Mouse (Mus musculus): ENCODE results near the gene Znhit3. TPM values are rescaled to one million over a fixed set of nuclear protein-coding genes. Genes with fewer than 3 reads are reported as not detected.

Gene Znhit3
- polyA plus RNA-seq, 1 experiment, result 11.0 TPM

- Histone ChIP-seq H3K4me1 (ENCODE audit: control insufficient read depth, insufficient read depth, low read length) (no peaks in the 10 kb centered on the region), H3K4me3 (ENCODE audit: insufficient read depth, low read depth, low read length) (no peak overlapping the region), H3K27ac (ENCODE audit: insufficient read depth, low read depth, low read length) (no peak overlapping the region), H3K27me3 (replicated peaks; ENCODE audit: control insufficient read depth, insufficient read depth, low read length) (no peaks in the 10 kb centered on the region), H3K36me3 (ENCODE audit: control insufficient read depth, insufficient read depth, low read length) (no peaks in the 10 kb centered on the region)
- 16% methylated on average over 6 of the region's 6 CpGs for WGBS
- TF ChIP-seq CTCF (conservative IDR thresholded peaks at IDR 0.05; ENCODE audit: insufficient read depth, insufficient read length, low read depth, low read length), result no peak; the same call in 1 of the 2 replicates
- TF ChIP-seq POLR2A (IDR thresholded peaks at IDR 0.05; ENCODE audit: low read depth, low read length), result no peak
- no peak for DNase-seq
Measured at GRCm38 (mm10) chr11:84932261-84932660, 16.1 kb upstream of the Znhit3 start.

- TF ChIP-seq CTCF (conservative IDR thresholded peaks at IDR 0.05; ENCODE audit: insufficient read depth, insufficient read length, low read depth, low read length) (no peak), POLR2A (IDR thresholded peaks at IDR 0.05; ENCODE audit: low read depth, low read length) (no peak)
- Histone ChIP-seq H3K36me3 (ENCODE audit: control insufficient read depth, insufficient read depth, low read length) (no peaks in the 10 kb centered on the region), H3K27me3 (replicated peaks; ENCODE audit: control insufficient read depth, insufficient read depth, low read length) (no peaks in the 10 kb centered on the region), H3K4me3 (ENCODE audit: insufficient read depth, low read depth, low read length) (no peak overlapping the region), H3K27ac (ENCODE audit: insufficient read depth, low read depth, low read length) (no peak overlapping the region), H3K4me1 (ENCODE audit: control insufficient read depth, insufficient read depth, low read length) (peaks cover 3% of the 10 kb centered on the region; the same call in 1 of the 2 replicates)
- WGBS, result 85% methylated on average over 8 of the region's 8 CpGs
- no peak for DNase-seq
Measured at GRCm38 (mm10) chr11:84920981-84921380, 4.8 kb upstream of the Znhit3 start.

- 61% methylated on average over 7 of the region's 7 CpGs for WGBS
Measured at GRCm38 (mm10) chr11:84919951-84920350, 3.8 kb upstream of the Znhit3 start.

GRCm38 (mm10) chr11:84919276-84919675 lies 3.1 kb upstream of the Znhit3 start:
- H3K4me1 ChIP-seq (ENCODE audit: control insufficient read depth, insufficient read depth, low read length), result peaks cover 3% of the 10 kb centered on the region; the same call in 1 of the 2 replicates
- H3K27me3 ChIP-seq (replicated peaks; ENCODE audit: control insufficient read depth, insufficient read depth, low read length), result no peaks in the 10 kb centered on the region
- 24% methylated on average over 3 of the region's 3 CpGs for WGBS
- no peak overlapping the region for H3K27ac ChIP-seq (ENCODE audit: insufficient read depth, low read depth, low read length)
- no peaks in the 10 kb centered on the region for H3K36me3 ChIP-seq (ENCODE audit: control insufficient read depth, insufficient read depth, low read length)
- no peak overlapping the region for H3K4me3 ChIP-seq (ENCODE audit: insufficient read depth, low read depth, low read length)
- TF ChIP-seq CTCF (conservative IDR thresholded peaks at IDR 0.05; ENCODE audit: insufficient read depth, insufficient read length, low read depth, low read length) (peak; percentile 49), POLR2A (IDR thresholded peaks at IDR 0.05; ENCODE audit: low read depth, low read length) (no peak)
- peak; percentile 43 for DNase-seq

More at GRCm38 (mm10) chr11:84919951-84920350, 3.8 kb upstream of the Znhit3 start:
- TF ChIP-seq POLR2A (IDR thresholded peaks at IDR 0.05; ENCODE audit: low read depth, low read length), result no peak
- TF ChIP-seq CTCF (conservative IDR thresholded peaks at IDR 0.05; ENCODE audit: insufficient read depth, insufficient read length, low read depth, low read length), result no peak
- H3K36me3 ChIP-seq (ENCODE audit: control insufficient read depth, insufficient read depth, low read length), result no peaks in the 10 kb centered on the region
- H3K27ac ChIP-seq (ENCODE audit: insufficient read depth, low read depth, low read length), result no peak overlapping the region
- DNase-seq, result no peak
- peaks cover 3% of the 10 kb centered on the region; the same call in 1 of the 2 replicates for H3K4me1 ChIP-seq (ENCODE audit: control insufficient read depth, insufficient read depth, low read length)
- H3K4me3 ChIP-seq (ENCODE audit: insufficient read depth, low read depth, low read length), result no peak overlapping the region
- no peaks in the 10 kb centered on the region for H3K27me3 ChIP-seq (replicated peaks; ENCODE audit: control insufficient read depth, insufficient read depth, low read length)

GRCm38 (mm10) chr11:84918425-84918824 lies 2.3 kb upstream of the Znhit3 start:
- DNase-seq, result peak; percentile 90
- Histone ChIP-seq H3K4me3 (ENCODE audit: insufficient read depth, low read depth, low read length) (no peak overlapping the region), H3K27me3 (replicated peaks; ENCODE audit: control insufficient read depth, insufficient read depth, low read length) (no peaks in the 10 kb centered on the region), H3K36me3 (ENCODE audit: control insufficient read depth, insufficient read depth, low read length) (no peaks in the 10 kb centered on the region), H3K4me1 (ENCODE audit: control insufficient read depth, insufficient read depth, low read length) (peaks cover 3% of the 10 kb centered on the region; the same call in 1 of the 2 replicates), H3K27ac (ENCODE audit: insufficient read depth, low read depth, low read length) (no peak overlapping the region)
- 6% methylated on average over 16 of the region's 16 CpGs for WGBS
- TF ChIP-seq POLR2A (IDR thresholded peaks at IDR 0.05; ENCODE audit: low read depth, low read length) (no peak), CTCF (conservative IDR thresholded peaks at IDR 0.05; ENCODE audit: insufficient read depth, insufficient read length, low read depth, low read length) (peak; percentile 90)

GRCm38 (mm10) chr11:84916703-84917300 lies 636 bp upstream of the Znhit3 start:
- Histone ChIP-seq H3K36me3 (ENCODE audit: control insufficient read depth, insufficient read depth, low read length) (no peaks in the 10 kb centered on the region), H3K4me3 (ENCODE audit: insufficient read depth, low read depth, low read length) (peak overlapping the region; percentile 98), H3K4me1 (ENCODE audit: control insufficient read depth, insufficient read depth, low read length) (peaks cover 3% of the 10 kb centered on the region; the same call in 1 of the 2 replicates), H3K27me3 (replicated peaks; ENCODE audit: control insufficient read depth, insufficient read depth, low read length) (no peaks in the 10 kb centered on the region), H3K27ac (ENCODE audit: insufficient read depth, low read depth, low read length) (no peak overlapping the region)
- TF ChIP-seq POLR2A (IDR thresholded peaks at IDR 0.05; ENCODE audit: low read depth, low read length) (no peak), CTCF (conservative IDR thresholded peaks at IDR 0.05; ENCODE audit: insufficient read depth, insufficient read length, low read depth, low read length) (no peak)
- 57% methylated on average over 7 of the region's 7 CpGs for WGBS
- DNase-seq, result no peak

GRCm38 (mm10) chr11:84914673-84915072 lies 1.5 kb downstream of the Znhit3 start:
- H3K27ac ChIP-seq (ENCODE audit: insufficient read depth, low read depth, low read length), result no peak overlapping the region
- H3K36me3 ChIP-seq (ENCODE audit: control insufficient read depth, insufficient read depth, low read length), result peaks cover 2% of the 10 kb centered on the region; the same call in 1 of the 2 replicates
- no peak overlapping the region for H3K4me3 ChIP-seq (ENCODE audit: insufficient read depth, low read depth, low read length)
- DNase-seq, result no peak
- WGBS, result 86% methylated on average over 5 of the region's 5 CpGs
- TF ChIP-seq CTCF (conservative IDR thresholded peaks at IDR 0.05; ENCODE audit: insufficient read depth, insufficient read length, low read depth, low read length) (no peak), POLR2A (IDR thresholded peaks at IDR 0.05; ENCODE audit: low read depth, low read length) (no peak)
- no peaks in the 10 kb centered on the region for H3K27me3 ChIP-seq (replicated peaks; ENCODE audit: control insufficient read depth, insufficient read depth, low read length)
- H3K4me1 ChIP-seq (ENCODE audit: control insufficient read depth, insufficient read depth, low read length), result peaks cover 3% of the 10 kb centered on the region; the same call in 1 of the 2 replicates
